Mouse (Mus musculus) urinary bladder, adult 2 months (tissue): Measurements from ENCODE around the gene Tcn2. TPM values are rescaled to one million over a fixed set of nuclear protein-coding genes. Genes with fewer than 3 reads are reported as not detected.

Experiments used
- DNase-seq: peaks from one replicate; pipeline ENCODE4 v3.0.0; 2022; ENCODE audit warnings: low spot score
- polyA plus RNA-seq: library from polyadenylated mRNA; depleted of rRNA; stranded (reverse); fragments of >200 nt; gene quantifications from 2 replicates; pipeline ENCODE4 v1.2.3, GENCODE M21; 2012; rRNA removed

Tcn2 gene
- polyA plus RNA-seq, 1 experiment, result 101 TPM

GRCm38 (mm10) chr11:3895458-3895857 is 36.5 kb downstream of the Tcn2 start:
- DNase-seq, result no peak

GRCm38 (mm10) chr11:3894406-3895281 is 37.3 kb downstream of the Tcn2 start, which contains the start of the genes 4921536K21Rik and Dusp18:
TSS of gene 4921536K21Rik (minus strand) at chr11:3895098.
TSS of gene Dusp18 (plus strand) at chr11:3895240.
- DNase-seq, result peak; percentile 67

GRCm38 (mm10) chr11:3893970-3894369 is 38.0 kb downstream of the Tcn2 start:
- DNase-seq, result no peak

- DNase-seq, result no peak
Measured at GRCm38 (mm10) chr11:3887331-3887730, 44.6 kb downstream of the Tcn2 start.

GRCm38 (mm10) chr11:3883711-3884110 is 48.2 kb downstream of the Tcn2 start:
- no peak for DNase-seq

- no peak for DNase-seq
Measured at GRCm38 (mm10) chr11:3879836-3880235, 52.1 kb downstream of the Tcn2 start.

- DNase-seq, result no peak
Measured at GRCm38 (mm10) chr11:3878660-3879059, 53.3 kb downstream of the Tcn2 start.

- DNase-seq, result no peak
Measured at GRCm38 (mm10) chr11:3876419-3876818, 55.5 kb downstream of the Tcn2 start.

Other genes starting within 250 kb of the Tcn2 start
- 0.98 and 2.0 TPM in 2 replicates for gene Osbp2, start 68.3 kb downstream of the Tcn2 start, polyA plus RNA-seq
- gene 4921536K21Rik, start 37.1 kb downstream of the Tcn2 start, polyA plus RNA-seq, result 0.25 and 0.34 TPM in 2 replicates
- 2.5 and 3.0 TPM in 2 replicates for gene Dusp18, start 36.9 kb downstream of the Tcn2 start, polyA plus RNA-seq
- 10.4 and 13.0 TPM in 2 replicates for gene Slc35e4, start 17.5 kb downstream of the Tcn2 start, polyA plus RNA-seq
- 42.4 and 43.1 TPM in 2 replicates for gene Pes1, start 31.8 kb upstream of the Tcn2 start, polyA plus RNA-seq
- gene 4930556J24Rik, start 44.6 kb upstream of the Tcn2 start, polyA plus RNA-seq, result 0.04 TPM in 1 of 2 replicates, not detected in the other
- 5.5 and 6.9 TPM in 2 replicates for gene Gal3st1, start 51.5 kb upstream of the Tcn2 start, polyA plus RNA-seq
- gene Sec14l4, start 99.3 kb upstream of the Tcn2 start, polyA plus RNA-seq, result 0.15 and 0.21 TPM in 2 replicates
- gene Sec14l3, start 132.7 kb upstream of the Tcn2 start, polyA plus RNA-seq, result not detected in 2 replicates
- 3.4 and 4.1 TPM in 2 replicates for gene Mtfp1, start 163.3 kb upstream of the Tcn2 start, polyA plus RNA-seq
- 1.3 and 1.4 TPM in 2 replicates for gene Sec14l2, start 191.3 kb upstream of the Tcn2 start, polyA plus RNA-seq
- 31.5 and 34.4 TPM in 2 replicates for gene Rnf215, start 203.0 kb upstream of the Tcn2 start, polyA plus RNA-seq
- gene Ccdc157, start 228.1 kb upstream of the Tcn2 start, polyA plus RNA-seq, result 13.8 and 14.2 TPM in 2 replicates
- 21.6 and 28.5 TPM in 2 replicates for gene Sf3a1, start 228.2 kb upstream of the Tcn2 start, polyA plus RNA-seq